Mouse (Mus musculus): ENCODE data around the gene Plcd3. TPM values are rescaled to one million over a fixed set of nuclear protein-coding genes. Genes with fewer than 3 reads are reported as not detected.

Gene Plcd3
- total RNA-seq (2014; rRNA removed; ENCODE audit: low replicate concordance), result 27.0 and 38.9 TPM in 2 replicates
- polyA plus RNA-seq (2015; fragmentation: Nextera tagmentation; extraction: Ambion mirVana), result 14.5 and 16.3 TPM in 2 replicates

- Histone ChIP-seq H3K9ac (replicated peaks; ENCODE audit: low read depth, low read length) (peak within 1 kb of the TSS; percentile 71), H3K27ac (ENCODE audit: low read depth) (peak within 1 kb of the TSS; percentile 61), H3K4me3 (ENCODE audit: low read depth, low read length) (peak within 1 kb of the TSS; percentile 74), H3K36me3 (replicated peaks; ENCODE audit: control insufficient read depth, insufficient read depth, low read length) (no peaks in the 10 kb centered on the region; the same call in 1 of the 2 replicates), H3K4me2 (ENCODE audit: low read depth, low read length) (peak within 1 kb of the TSS; percentile 82), H3K27me3 (ENCODE audit: control insufficient read depth, insufficient read depth, low read length) (no peaks in the 10 kb centered on the region), H3K4me1 (ENCODE audit: control insufficient read depth, insufficient read depth) (peaks cover 39% of the 10 kb centered on the region), H3K9me3 (replicated peaks; ENCODE audit: control insufficient read depth, low read length) (no peaks in the 10 kb centered on the region)
- ATAC-seq (ENCODE audit: insufficient read depth, low read depth) (peak; percentile 12; the same call in 1 of the 2 replicates), DNase-seq (ENCODE audit: low spot score) (peak; percentile 75)
- TF ChIP-seq EP300 (IDR thresholded peaks at IDR 0.05; ENCODE audit: low read depth), result no peak
- no peak; the same call in 1 of the 2 replicates for TF ChIP-seq CTCF (IDR thresholded peaks at IDR 0.05; ENCODE audit: low read depth)
- under 1% methylated on average over 33 of the region's 34 CpGs for whole genome bisulfite sequencing
Measured at GRCm38 (mm10) chr11:103101481-103101865, at the start of gene Plcd3, which contains the start of gene Acbd4. Gene Plcd3 (minus strand): TSS chr11:103101658. Gene Acbd4 (plus strand): TSS chr11:103101682.

- H3K4me3 ChIP-seq (ENCODE audit: low read depth, low read length), result no peak overlapping the region
- ATAC-seq (ENCODE audit: insufficient read depth, low read depth), result no peak
- H3K4me2 ChIP-seq (ENCODE audit: low read depth, low read length), result no peak overlapping the region
- no peaks in the 10 kb centered on the region for H3K36me3 ChIP-seq (replicated peaks; ENCODE audit: control insufficient read depth, insufficient read depth, low read length)
- H3K9ac ChIP-seq (replicated peaks; ENCODE audit: low read depth, low read length), result no peak overlapping the region
- 91% methylated on average over 4 of the region's 4 CpGs for WGBS
- no peaks in the 10 kb centered on the region for H3K4me1 ChIP-seq (ENCODE audit: control insufficient read depth, insufficient read depth)
- H3K9me3 ChIP-seq (replicated peaks; ENCODE audit: control insufficient read depth, low read length), result no peaks in the 10 kb centered on the region
- TF ChIP-seq EP300 (IDR thresholded peaks at IDR 0.05; ENCODE audit: low read depth), result no peak
- TF ChIP-seq CTCF (IDR thresholded peaks at IDR 0.05; ENCODE audit: low read depth), result no peak
- no peak for DNase-seq (ENCODE audit: low spot score)
- no peaks in the 10 kb centered on the region for H3K27me3 ChIP-seq (ENCODE audit: control insufficient read depth, insufficient read depth, low read length)
- H3K27ac ChIP-seq (ENCODE audit: low read depth), result no peak overlapping the region
Measured at GRCm38 (mm10) chr11:103149771-103150170, 48.3 kb upstream of the Plcd3 start.

GRCm38 (mm10) chr11:103147766-103148165, 46.3 kb upstream of the Plcd3 start:
- no peaks in the 10 kb centered on the region for H3K9me3 ChIP-seq (replicated peaks; ENCODE audit: control insufficient read depth, low read length)
- TF ChIP-seq EP300 (IDR thresholded peaks at IDR 0.05; ENCODE audit: low read depth) (no peak), CTCF (IDR thresholded peaks at IDR 0.05; ENCODE audit: low read depth) (no peak)
- H3K27me3 ChIP-seq (ENCODE audit: control insufficient read depth, insufficient read depth, low read length), result no peaks in the 10 kb centered on the region
- H3K27ac ChIP-seq (ENCODE audit: low read depth), result no peak overlapping the region
- DNase-seq (ENCODE audit: low spot score) (no peak), ATAC-seq (ENCODE audit: insufficient read depth, low read depth) (no peak)
- peaks cover 7% of the 10 kb centered on the region; the same call in 1 of the 2 replicates for H3K4me1 ChIP-seq (ENCODE audit: control insufficient read depth, insufficient read depth)
- no peak overlapping the region for H3K9ac ChIP-seq (replicated peaks; ENCODE audit: low read depth, low read length)
- H3K4me2 ChIP-seq (ENCODE audit: low read depth, low read length), result no peak overlapping the region
- 62% methylated on average over 4 of the region's 4 CpGs for WGBS
- H3K4me3 ChIP-seq (ENCODE audit: low read depth, low read length), result no peak overlapping the region
- H3K36me3 ChIP-seq (replicated peaks; ENCODE audit: control insufficient read depth, insufficient read depth, low read length), result no peaks in the 10 kb centered on the region

GRCm38 (mm10) chr11:103146386-103146785, 44.9 kb upstream of the Plcd3 start:
- H3K27ac ChIP-seq (ENCODE audit: low read depth), result no peak overlapping the region
- H3K4me3 ChIP-seq (ENCODE audit: low read depth, low read length), result no peak overlapping the region
- H3K36me3 ChIP-seq (replicated peaks; ENCODE audit: control insufficient read depth, insufficient read depth, low read length), result no peaks in the 10 kb centered on the region
- DNase-seq (ENCODE audit: low spot score), result no peak
- no peaks in the 10 kb centered on the region for H3K27me3 ChIP-seq (ENCODE audit: control insufficient read depth, insufficient read depth, low read length)
- H3K4me2 ChIP-seq (ENCODE audit: low read depth, low read length), result no peak overlapping the region
- H3K9me3 ChIP-seq (replicated peaks; ENCODE audit: control insufficient read depth, low read length), result no peaks in the 10 kb centered on the region
- 85% methylated on average over 4 of the region's 4 CpGs for WGBS
- ATAC-seq (ENCODE audit: insufficient read depth, low read depth), result no peak
- peaks cover 20% of the 10 kb centered on the region for H3K4me1 ChIP-seq (ENCODE audit: control insufficient read depth, insufficient read depth)
- no peak overlapping the region for H3K9ac ChIP-seq (replicated peaks; ENCODE audit: low read depth, low read length)
- TF ChIP-seq CTCF (IDR thresholded peaks at IDR 0.05; ENCODE audit: low read depth), result no peak
- no peak for TF ChIP-seq EP300 (IDR thresholded peaks at IDR 0.05; ENCODE audit: low read depth)

GRCm38 (mm10) chr11:103144309-103145285, 43.1 kb upstream of the Plcd3 start:
- no peak overlapping the region for H3K4me3 ChIP-seq (ENCODE audit: low read depth, low read length)
- DNase-seq (ENCODE audit: low spot score), result peak; percentile 27
- H3K9me3 ChIP-seq (replicated peaks; ENCODE audit: control insufficient read depth, low read length), result no peaks in the 10 kb centered on the region
- ATAC-seq (ENCODE audit: insufficient read depth, low read depth), result no peak
- H3K4me1 ChIP-seq (ENCODE audit: control insufficient read depth, insufficient read depth), result peaks cover 27% of the 10 kb centered on the region
- peak overlapping the region; percentile 36 for H3K27ac ChIP-seq (ENCODE audit: low read depth)
- H3K27me3 ChIP-seq (ENCODE audit: control insufficient read depth, insufficient read depth, low read length), result no peaks in the 10 kb centered on the region
- no peak overlapping the region for H3K4me2 ChIP-seq (ENCODE audit: low read depth, low read length)
- WGBS, result 37% methylated on average over 12 of the region's 12 CpGs
- TF ChIP-seq EP300 (IDR thresholded peaks at IDR 0.05; ENCODE audit: low read depth) (no peak), CTCF (IDR thresholded peaks at IDR 0.05; ENCODE audit: low read depth) (no peak)
- 0 out of 2 replicates have a peak, but pooled peaks cover 4% of the 10 kb centered on the region for H3K36me3 ChIP-seq (replicated peaks; ENCODE audit: control insufficient read depth, insufficient read depth, low read length)
- H3K9ac ChIP-seq (replicated peaks; ENCODE audit: low read depth, low read length), result no peak overlapping the region
